Mouse (Mus musculus) CD4-positive, CD25-positive, alpha-beta regulatory T cell, adult 2 months (primary cell): ENCODE data around the gene Slc16a8.
"Not testable (repeated sequence)": the region's sequence is repeated elsewhere in the genome, so short reads cannot be mapped to it uniquely, and the experiment has no call there.

Source experiments
- DNase-seq: peaks from one replicate; pipeline ENCODE4 v3.0.0-alpha.2; 2012; ENCODE audit warnings: low read depth, low spot score

The Slc16a8 gene

DNA sequence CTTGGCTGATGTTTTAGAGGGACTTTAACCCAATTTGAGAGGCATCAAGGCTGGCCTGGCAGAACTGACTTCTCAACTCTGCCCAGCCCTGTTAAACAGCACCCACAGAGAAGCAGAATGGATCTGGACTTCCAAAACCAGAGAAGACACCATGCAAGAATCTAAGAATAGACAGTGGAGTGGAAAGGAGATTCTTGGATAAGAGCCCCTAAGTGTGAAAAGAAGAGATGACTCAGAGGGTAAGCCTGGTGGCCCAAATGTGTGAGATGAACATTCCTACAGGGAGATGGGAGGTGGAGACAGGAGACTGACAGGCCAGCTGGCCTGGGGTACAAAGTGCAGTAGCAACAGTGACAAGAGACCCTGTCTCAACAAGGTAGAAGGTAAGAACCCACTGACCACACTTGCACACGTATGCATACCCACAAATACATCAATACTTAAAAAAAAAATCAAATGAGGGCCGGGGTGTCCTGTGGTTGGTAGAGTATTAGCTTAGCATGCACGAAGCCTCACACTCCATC, 8.3 kb upstream of the Slc16a8 start:
- DNase-seq, result no peak

DNA sequence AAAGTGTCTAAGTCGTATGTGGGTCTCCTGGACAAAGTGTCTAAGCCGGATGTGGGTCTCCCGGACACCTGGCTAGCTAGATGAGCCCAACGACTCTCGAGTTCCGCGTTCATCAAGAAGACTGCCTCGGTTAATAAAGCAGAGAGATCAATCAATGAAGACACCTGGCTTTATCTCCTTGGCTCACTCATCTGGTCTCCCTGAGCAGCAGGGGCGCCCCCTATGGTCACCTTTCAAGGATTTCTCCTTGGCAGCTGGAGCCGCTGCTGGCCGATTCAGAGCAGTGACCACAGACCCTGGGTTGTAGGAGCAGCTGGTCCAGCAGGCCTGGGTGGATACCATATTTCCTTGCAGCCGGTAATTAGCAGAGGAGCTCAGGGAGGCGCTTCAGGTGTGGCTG, 7.8 kb upstream of the Slc16a8 start:
- peak; percentile 57 for DNase-seq

DNA sequence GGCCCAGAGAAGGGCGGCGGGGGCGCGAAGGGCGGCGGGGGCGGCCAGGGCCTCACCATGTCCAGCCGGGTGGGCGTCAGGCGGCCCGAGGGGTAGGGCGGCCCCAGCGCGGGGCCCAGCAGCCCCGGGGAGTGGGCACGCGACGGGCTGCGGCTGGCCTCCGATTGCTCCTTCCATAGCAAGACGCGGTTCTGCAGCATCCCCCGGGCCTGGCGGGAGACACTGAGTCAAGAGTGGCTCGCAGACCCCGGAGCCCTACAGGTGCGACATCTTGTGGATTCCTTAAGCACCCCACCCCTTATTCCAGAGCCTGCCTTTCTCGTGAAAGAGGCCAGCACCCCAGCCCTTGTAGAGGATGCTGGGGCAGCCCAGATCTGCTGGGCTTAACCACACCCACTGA, 7.2 kb upstream of the Slc16a8 start:
- peak; percentile 18 for DNase-seq

DNA sequence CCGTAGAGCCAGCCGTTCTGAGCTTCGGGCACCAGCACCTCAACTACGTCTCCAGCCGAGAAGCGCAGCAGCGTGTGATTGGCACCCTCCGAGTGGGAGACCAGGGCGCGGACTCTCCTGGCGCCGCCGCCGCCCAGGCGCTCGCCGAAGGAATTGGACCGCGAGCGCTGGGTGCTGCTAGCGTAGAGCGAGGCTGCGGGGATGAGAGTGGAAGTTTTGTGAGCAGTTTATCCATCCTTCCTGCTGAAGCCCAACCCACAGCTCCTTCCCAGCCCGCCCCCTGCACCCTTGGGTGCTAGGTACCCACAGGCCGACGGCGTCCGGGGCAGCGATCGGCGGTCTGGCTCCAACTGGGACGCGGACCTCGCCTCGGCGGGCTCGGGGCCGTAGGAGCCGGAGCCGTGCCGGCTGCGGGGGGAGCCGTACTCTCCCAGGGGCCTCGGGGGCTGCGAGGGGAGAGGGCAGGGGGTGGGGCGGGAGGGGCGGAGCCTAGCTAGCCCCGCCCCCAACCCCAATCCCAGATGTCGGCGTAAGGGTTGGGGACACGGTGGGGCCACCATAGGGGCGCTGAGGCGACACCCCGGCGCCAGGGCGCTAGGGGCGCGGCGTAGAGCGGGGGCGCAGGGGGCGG, 6.6 kb upstream of the Slc16a8 start:
- peak; percentile 49 for DNase-seq

DNA sequence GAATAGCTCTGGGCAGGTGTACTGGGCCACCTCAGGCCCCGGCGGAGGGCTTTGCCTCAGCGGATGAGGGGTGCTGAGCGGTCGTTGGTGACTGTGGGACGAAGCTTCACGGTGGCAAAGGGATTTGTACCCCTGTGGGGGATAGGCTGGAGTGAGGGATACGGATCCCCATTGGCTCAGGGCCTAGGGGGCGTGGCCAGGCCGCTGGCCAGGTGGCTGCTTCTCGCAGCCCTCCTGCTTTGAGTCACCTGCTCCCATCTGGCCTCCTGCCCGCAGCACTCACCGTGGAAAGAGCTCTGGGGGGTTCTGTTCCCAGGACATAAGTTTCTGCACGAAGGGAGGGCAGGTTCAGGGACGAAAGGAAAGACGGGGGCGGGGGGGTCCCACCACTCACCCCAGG, 4.0 kb upstream of the Slc16a8 start:
- DNase-seq, result no peak

DNA sequence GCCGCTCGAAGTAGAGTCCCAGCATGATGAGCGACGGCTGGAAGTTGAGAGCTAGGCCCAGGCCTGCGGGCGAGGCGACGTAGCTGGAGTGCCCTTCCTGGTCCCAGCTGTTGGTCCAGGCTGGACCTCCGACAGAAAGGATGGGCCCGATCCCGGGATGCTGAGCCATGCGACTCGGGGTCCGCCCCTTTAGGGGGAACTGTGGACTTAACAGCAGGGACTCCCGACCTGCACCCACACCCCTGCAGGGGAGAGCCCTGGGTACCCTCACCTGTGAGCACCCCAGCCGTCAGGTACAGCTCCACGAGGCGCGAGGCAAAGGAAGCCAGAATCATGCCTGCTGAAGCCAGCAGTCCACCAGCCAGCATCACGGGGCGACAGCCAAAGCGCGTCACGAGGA, 2.0 kb downstream of the Slc16a8 start:
- DNase-seq, result no peak

DNA sequence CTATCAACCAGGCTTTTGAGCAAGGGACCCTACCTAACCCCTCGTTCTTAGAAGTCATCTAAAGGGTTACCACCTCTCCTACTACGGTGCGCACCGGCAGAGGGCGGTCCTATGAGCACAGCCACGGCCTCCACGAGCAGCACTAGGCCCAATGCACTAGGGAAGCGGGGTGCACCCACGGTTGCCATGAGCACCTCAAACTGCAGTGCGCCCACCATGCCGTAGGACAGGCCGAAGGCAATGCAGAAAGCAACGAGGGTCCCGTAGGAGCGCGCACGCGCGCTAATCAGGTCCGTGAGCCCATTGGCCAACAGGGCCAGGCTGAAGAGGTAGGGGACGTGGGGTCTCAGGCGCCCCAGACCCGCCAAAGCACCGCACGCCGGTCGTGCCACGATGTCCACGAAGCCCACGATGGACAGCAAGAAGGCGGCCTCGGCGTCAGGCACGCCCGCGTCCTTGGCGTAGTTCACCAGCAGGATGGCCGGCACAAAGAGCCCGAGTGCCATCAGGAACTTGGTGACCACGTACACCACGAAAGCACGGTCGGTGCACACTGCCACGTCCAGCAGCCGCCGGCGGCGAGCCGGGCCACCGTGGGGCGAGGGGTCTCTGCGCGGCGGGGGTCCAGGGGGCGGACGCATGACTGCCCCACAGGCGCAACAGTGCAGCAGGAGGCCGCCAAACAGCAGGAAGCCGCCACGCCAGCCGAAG, 2.6 kb downstream of the Slc16a8 start:
- no peak for DNase-seq

DNA sequence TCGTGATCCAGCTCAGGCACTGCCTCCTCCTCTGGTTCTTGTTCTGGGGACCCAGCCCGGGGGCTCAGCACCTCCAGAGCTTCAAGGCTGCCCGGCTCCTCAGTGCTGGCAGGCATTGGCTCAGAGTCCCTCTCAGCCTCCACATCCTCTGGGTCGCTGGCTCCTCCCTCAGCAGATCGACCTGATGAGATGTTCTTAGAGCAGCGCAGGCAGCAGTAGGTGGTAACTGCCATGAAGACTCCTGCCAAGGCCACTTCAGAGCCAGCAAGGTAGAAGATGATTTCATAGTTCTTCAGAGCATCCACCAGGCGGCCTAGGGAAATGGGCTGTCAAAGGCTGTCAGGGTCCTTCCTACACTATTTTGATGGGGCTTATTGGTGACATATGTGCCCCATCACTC, 3.4 kb downstream of the Slc16a8 start:
- DNase-seq, result no peak

DNA sequence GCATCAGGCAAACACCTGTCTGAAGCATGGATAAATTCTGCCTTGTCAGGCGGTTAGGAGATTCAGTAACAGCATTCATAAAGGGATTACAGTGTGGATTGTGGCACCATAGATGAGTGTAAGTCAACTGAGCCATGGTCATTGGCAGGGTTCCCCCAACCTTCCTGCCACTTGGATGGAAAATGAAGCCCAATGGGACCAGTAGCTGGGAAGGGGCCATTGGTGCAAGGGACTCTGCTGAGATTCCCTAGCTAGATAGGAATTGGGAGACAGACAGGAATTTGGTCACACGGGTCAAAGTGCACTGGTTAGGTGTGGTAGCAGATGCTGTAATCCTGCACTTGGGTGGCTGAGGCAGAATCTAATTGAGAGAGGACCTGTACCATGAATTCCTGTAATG, 4.3 kb downstream of the Slc16a8 start:
- no peak for DNase-seq

DNA sequence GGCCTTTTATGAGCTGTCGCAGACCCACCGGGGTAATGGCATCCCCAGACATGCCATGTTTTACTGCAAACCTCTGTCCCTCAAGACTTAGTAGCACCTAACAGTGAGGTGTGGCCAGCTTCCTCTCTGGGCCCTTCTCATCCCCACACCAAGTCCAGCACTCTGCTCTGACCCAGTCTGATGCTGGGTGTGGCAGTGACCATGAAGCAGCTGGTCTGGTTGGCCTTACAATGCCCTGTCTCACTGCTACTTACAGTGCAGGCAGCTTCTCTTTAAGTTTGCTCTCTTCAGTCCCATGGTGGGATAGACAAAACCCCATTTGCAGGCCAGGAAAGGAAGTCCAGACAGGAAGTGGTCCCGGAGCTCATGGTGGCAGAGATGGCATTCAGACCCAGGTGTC, 9.2 kb downstream of the Slc16a8 start:
- no peak for DNase-seq

DNA sequence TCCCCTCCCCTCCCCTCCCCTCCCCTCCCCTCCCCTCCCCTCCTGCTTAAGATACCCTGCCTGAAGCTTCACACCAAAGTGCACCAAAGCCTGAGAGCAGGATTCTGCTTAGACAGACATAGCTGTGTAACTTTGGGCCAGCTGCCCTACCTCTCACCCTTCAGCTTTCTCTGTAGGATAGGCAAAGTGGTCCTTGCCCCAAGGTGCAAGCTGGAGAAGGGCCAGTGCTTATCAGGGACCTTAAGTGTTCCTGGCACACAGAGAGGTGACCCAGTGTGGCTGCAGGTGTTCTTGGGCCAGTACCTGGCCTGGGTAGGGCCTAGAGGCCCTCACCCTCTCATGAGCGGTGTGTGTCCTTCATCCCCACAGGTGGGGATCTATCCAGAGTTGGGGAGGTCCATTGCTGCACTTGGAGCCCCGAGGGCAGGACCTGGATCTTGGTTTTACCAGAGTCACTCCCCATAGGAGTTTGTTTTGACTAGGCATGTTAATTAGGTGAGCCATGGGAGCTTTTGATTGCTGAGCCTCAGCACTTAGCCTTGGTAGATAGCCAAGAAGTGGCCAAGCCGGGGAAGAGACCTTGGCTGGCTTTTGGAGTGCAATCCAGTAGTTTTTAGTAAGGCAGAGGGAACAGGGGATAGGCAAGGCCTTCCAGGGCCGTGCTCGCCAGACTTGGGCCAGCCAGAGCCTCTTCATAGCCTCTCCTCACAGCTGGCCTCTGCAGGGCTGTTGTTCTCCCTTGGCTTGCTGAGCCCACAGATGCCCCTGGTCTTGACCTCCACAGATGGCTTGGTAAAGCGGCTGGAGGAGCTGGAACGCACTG, 10.3 kb downstream of the Slc16a8 start:
- no peak for DNase-seq

DNA sequence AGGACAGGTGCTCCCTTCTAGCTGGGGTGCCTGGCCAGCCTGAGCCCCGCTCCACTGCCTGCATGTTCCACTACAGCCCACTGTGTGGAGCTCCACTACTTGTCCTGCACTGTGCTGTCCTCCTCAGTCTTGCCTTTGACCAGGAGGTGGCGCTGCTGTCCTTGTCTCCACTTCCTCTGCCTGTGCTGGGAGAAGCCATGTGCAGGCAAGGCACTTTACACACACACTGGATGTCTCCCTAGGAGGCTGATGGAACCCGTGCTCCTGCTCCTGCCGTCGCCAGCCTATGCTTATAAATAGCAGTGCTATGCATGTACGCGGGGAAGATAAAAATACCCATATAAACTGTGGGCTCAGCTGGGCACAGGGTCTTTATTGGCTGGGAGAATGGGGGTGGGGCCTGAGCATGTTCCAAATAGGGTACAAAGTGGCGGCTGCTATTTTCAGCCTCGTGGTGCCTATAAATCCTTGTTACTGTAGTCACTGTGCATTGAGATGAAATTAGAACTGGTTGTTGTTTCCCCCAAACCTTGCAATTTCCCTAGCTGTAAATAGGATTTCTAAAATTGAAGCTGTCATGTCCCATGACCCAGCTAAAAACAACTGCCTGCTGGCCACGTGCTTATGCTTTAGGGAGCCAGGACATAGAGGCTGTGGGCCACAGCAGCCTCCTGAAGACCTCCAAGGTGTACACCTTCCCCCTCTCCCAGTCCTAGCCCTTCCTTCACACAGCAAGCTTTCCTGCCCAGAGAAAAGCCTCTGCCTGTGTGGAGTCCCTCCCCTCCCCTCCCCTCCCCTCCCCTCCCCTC, 11.1 kb downstream of the Slc16a8 start:
- DNase-seq, result peak; percentile 98

DNA sequence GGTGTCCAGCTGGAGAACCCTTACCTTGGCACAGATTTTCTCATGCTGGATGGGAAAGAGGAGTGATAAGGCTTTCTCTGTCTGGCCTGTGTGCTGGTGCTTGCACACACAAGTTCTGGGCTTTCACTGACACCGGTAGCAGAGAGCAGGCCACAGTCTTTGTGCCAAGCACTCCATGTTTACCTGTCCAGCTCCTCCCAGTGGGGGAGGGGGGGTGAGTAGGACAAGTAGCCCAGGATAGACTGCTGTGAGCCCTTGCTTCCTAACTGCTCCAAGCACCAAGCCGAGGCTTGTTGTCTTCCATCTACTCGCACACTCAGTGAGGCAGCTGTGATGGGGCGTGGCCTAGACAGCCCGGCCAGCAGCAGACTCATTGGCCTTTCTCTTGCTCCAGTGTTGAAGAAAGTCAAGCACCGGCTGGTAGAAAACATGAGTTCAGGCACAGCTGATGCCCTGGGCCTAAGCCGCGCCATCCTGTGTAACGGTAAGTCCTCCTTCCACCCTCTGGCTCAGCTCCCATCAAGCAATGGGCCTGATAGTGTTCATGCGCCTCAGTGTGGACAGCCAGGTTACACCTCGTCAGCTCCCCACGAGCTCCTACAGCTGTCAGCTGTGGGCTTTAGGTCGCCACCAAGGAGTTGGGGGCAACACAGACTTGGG, 11.9 kb downstream of the Slc16a8 start:
- no peak for DNase-seq

DNA sequence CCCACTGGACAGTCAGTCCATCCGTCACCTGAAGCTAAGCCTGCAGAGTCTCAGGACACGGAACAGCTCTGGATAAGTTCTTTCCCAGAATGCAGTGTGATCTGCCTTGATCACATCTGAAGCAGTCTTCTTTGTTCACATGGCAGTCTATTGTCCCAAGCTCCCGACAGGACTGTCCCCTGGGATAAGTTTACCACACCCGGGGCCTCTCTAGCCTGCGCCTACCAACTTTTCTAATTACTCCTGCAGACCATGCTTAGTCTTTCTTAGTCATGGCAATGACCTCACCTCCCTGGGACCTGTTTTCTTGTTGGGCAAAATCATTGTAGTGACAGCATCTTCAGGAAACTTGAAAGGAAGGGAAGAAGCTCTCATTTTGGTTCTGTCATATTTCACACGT, 16.5 kb downstream of the Slc16a8 start:
- no peak for DNase-seq

DNA sequence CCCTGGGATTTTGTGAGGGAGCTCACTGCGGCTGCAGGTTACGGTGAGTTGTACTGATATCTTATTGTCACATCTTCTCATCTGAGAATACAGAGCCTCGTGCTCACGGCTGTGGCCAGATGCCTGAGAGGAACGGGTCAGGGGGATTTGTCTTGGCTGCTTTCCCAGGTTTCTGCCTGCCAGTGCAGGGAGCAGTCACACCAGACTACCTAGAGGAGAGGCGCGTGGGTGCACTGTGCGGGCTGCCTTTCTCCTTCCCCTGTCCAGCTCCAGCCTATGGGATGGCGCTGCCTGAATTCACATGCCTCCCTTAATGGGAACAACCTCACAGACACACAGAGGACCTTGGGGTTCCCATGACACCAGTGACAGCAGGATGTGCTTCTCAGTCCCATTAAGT, 19.3 kb downstream of the Slc16a8 start:
- DNase-seq, result no peak

DNA sequence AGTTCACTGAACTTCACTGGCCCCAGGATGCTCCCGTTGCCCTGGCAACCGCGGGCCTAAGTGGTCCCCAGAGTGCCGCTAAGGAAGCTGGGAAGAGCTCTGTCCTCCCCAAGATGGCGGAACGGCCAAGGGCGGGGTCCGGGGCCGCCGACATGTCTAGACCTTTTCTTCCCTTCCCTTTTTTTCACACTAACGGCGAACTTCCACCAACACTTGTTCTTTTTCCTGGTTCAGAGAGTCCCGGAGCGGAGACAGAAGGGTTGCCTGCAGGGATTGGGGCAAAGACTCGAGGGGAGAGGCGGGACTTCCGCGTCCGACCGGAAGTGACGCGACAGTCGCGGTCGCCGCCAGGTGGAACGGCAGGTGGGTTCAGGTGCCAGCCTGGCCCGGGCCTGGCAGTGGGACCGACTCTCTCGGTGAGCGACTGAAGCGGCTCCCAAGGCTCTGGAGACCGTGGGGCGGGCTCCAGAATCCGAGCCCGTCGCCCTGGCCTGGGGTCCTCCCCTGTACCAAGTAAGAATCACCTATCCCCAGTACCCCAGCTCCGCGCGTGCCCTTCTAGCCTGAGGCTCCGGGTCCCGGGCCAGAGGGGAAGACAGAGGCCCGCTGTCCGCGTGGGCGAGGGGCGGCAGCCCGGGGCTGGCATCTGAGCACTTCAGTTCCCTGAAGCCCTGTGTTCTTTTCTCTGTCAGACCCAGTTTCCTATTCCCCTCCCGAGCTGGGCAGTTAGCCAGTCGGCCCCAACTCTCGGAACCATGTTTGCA, 25.3 kb downstream of the Slc16a8 start, which contains the start of the genes Pick1 and Gm49486:
TSS of gene Pick1 (plus strand) at position 116 of the 764 bp plus-strand sequence.
TSS of gene Gm49486 (plus strand) at position 334 of the 764 bp plus-strand sequence.
- DNase-seq, result peak; percentile 90

DNA sequence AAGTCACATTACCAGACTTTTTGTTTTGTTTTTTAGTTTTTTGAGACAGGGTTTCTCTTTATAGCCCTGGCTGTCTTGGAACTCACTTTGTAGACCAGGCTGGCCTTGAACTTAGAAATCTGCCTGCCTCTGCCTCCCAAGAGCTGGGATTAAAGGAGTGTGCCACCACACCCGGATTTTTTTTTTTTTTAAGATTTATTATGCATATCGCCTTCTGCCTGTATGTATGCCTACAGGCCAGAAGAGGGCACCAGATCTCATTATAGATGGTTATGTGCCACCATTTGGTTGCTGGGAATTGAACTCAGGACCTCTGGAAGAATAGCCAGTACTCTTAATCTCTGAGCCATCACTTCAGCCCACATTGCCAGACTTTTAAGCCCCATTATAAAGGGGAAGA, 28.8 kb downstream of the Slc16a8 start:
- not testable (repeated sequence) for DNase-seq

DNA sequence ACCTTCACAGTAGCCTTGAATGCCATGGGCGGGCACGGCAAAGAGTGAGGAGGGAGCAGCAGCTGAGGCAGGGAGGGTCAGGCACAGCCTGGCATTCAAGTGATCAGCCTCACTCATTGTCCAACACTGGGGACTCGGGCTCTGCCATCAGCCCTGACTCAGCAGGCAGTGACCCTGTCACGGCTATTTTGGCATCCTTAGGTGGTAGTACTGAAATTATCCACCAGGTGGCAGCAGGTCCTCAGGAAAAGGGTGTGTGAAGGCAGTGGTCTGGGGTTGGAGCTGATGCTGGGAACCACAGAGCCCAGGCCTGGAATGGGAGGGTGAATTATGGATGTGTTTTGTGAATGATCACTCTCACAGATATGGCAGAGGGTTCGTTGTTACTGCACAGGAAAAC, 29.9 kb downstream of the Slc16a8 start:
- DNase-seq, result peak; percentile 87

DNA sequence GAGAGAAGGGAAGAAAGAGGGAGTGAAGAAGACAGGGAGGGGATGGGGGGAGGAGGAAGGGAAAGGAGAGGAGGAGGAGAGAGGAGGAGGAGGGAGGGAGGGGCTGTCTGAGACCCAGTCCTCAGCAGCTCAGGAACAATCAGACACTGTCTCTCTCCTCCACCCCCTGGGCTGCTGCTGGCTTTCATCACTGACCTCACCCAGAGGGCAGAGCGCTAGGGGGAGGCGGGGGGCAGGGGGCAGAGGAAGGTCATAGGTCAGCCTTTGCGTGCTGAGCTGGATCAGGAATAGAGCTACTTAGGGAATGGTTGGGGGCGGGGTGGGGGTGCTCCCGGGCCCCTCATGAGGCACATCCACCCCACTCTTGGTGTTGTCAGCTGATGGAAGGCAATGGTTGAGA, 30.9 kb downstream of the Slc16a8 start:
- no peak for DNase-seq

DNA sequence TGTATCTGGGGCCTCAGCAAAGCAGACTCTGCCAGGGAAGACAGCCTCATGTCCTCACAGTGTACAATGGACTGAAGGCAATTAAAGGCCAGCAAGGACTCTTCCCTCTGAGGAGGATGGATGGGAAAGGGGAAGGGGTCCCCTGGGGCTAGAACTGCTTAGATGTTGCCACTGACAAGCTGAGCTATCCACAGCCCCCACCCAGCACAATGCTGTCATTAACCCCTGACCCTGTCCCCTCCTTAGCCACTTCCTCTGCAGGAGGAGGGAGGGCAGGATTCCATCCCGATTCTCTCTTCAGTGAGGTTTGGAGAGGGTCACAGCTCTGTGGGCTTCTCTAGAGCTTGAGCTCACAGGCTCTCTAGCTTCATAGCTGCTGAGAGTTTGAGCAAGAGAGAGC, 35.0 kb downstream of the Slc16a8 start:
- DNase-seq, result no peak
